Mouse (Mus musculus) intestine, postnatal 0 days (tissue): ENCODE results near the gene Zfp874b. TPM values are rescaled to one million over a fixed set of nuclear protein-coding genes. Genes with fewer than 3 reads are reported as not detected.
A peak's percentile ranks its signal among the peaks of the same experiment; 100 is the strongest.
"Not testable (repeated sequence)": the region's sequence is repeated elsewhere in the genome, so short reads cannot be mapped to it uniquely, and the experiment has no call there.

Source experiments
- ATAC-seq: fragments of 200-750 bp; cut with Nextera tagmentation; 2 replicates; pipeline ENCODE4 v1.8.0; 2017; ENCODE audit warnings: mild to moderate bottlenecking, moderate TSS enrichment, moderate library complexity
- H3K27ac ChIP-seq: fragments of 300-500 bp; sonication (generic); 2 replicates; pipeline ENCODE4 v1.5.1; 2014; ENCODE audit warnings: mild to moderate bottlenecking, low read depth, low read length, moderate library complexity
- H3K27me3 ChIP-seq: fragments of 300-500 bp; sonication (generic); replicated peaks from 2 replicates; pipeline ENCODE4 v1.6.1; 2014; ENCODE audit warnings: low read length, mixed read lengths; ENCODE audit not compliant: control insufficient read depth, insufficient read depth
- H3K36me3 ChIP-seq: fragments of 300-500 bp; sonication (generic); 2 replicates; pipeline ENCODE4 v1.6.1; 2014; ENCODE audit warnings: mild to moderate bottlenecking, moderate library complexity; ENCODE audit not compliant: control insufficient read depth, insufficient read depth
- H3K4me1 ChIP-seq: fragments of 300-500 bp; sonication (generic); replicated peaks from 2 replicates; pipeline ENCODE4 v1.6.1; 2014; ENCODE audit warnings: antibody characterized with exemption, low read length, mixed read lengths; ENCODE audit not compliant: control insufficient read depth, insufficient read depth
- H3K4me2 ChIP-seq: fragments of 300-500 bp; sonication (generic); replicated peaks from 2 replicates; pipeline ENCODE4 v1.6.1; 2014; ENCODE audit warnings: low read depth, mild to moderate bottlenecking, moderate library complexity
- H3K4me3 ChIP-seq: fragments of 300-500 bp; sonication (generic); 2 replicates; pipeline ENCODE4 v1.5.1; 2014; ENCODE audit warnings: low read depth, low read length
- H3K9ac ChIP-seq: fragments of 300-500 bp; sonication (generic); 2 replicates; pipeline ENCODE4 v1.6.1; 2014; ENCODE audit warnings: mild to moderate bottlenecking, low read depth, low read length
- H3K9me3 ChIP-seq: fragments of 300-500 bp; sonication (generic); 2 replicates; pipeline ENCODE4 v1.6.1; 2016; ENCODE audit warnings: mixed run types; ENCODE audit not compliant: control insufficient read depth
- CTCF ChIP-seq: sonication (generic); IDR thresholded peaks from 2 replicates; pipeline ENCODE4 v1.5.1; 2016; ENCODE audit warnings: low read depth, mild to moderate bottlenecking, control low read depth, antibody characterized with exemption, moderate library complexity
- WGBS: fragments of 180-500 bp; shearing (Covaris S2); extraction: QIAGEN DNeasy Blood & Tissue Kit; methylation state at CpG from one replicate; pipeline ENCODE4 v1.1.7; 2014; 5-methylcytosine and 5-hydroxymethylcytosine counted together
- polyA plus RNA-seq: library from polyadenylated mRNA; unstranded; fragments of >200 nt; fragmentation: Nextera tagmentation; extraction: Ambion mirVana; gene quantifications from 2 replicates; pipeline ENCODE4 v1.2.1, GENCODE M21; 2015

The Zfp874b gene
- polyA plus RNA-seq, 1 experiment from 2014 or later: 1.3 TPM

- WGBS: under 1% methylated on average over 20 of the region's 20 CpGs
- H3K27ac ChIP-seq: no peak within 1 kb of the TSS; the same call in 1 of the 2 replicates
- peaks cover 3% of the 10 kb centered on the region; the same call in 1 of the 2 replicates for H3K36me3 ChIP-seq
- H3K4me2 ChIP-seq: peak within 1 kb of the TSS; percentile 75
- H3K9me3 ChIP-seq: no peaks in the 10 kb centered on the region
- no peak for TF ChIP-seq CTCF
- H3K9ac ChIP-seq: peak within 1 kb of the TSS; percentile 67
- H3K27me3 ChIP-seq: no peaks in the 10 kb centered on the region
- no peaks in the 10 kb centered on the region for H3K4me1 ChIP-seq
- peak; percentile 96 for ATAC-seq
- H3K4me3 ChIP-seq: peak within 1 kb of the TSS; percentile 63
These were observed 32.7 kb downstream of the Zfp874b start, which contains the start of gene Zfp874a for GRCm38 (mm10) chr13:67451172-67452020. Gene Zfp874a, minus strand, starts transcription at chr13:67451624.

- not testable (repeated sequence) for H3K9me3 ChIP-seq, H3K9ac ChIP-seq, H3K27ac ChIP-seq, H3K27me3 ChIP-seq, H3K36me3 ChIP-seq, H3K4me1 ChIP-seq, H3K4me3 ChIP-seq, ATAC-seq, H3K4me2 ChIP-seq
- 100% methylated on average over 1 of the region's 3 CpGs for WGBS
These were observed 47.0 kb downstream of the Zfp874b start for GRCm38 (mm10) chr13:67437095-67437494.

- H3K27ac ChIP-seq: no peak overlapping the region
- H3K27me3 ChIP-seq: no peaks in the 10 kb centered on the region
- no peak overlapping the region for H3K4me2 ChIP-seq
- H3K9me3 ChIP-seq: no peaks in the 10 kb centered on the region
- H3K9ac ChIP-seq: no peak overlapping the region
- WGBS: 79% methylated on average over 3 of the region's 3 CpGs
- H3K4me3 ChIP-seq: no peak overlapping the region
- H3K4me1 ChIP-seq: no peaks in the 10 kb centered on the region
- TF ChIP-seq CTCF: no peak
- ATAC-seq: no peak
- no peaks in the 10 kb centered on the region for H3K36me3 ChIP-seq
These were observed 55.9 kb downstream of the Zfp874b start for GRCm38 (mm10) chr13:67428116-67428515.

- not testable (repeated sequence) for H3K36me3 ChIP-seq, H3K27me3 ChIP-seq, ATAC-seq, H3K4me1 ChIP-seq, H3K27ac ChIP-seq, H3K9me3 ChIP-seq, H3K4me3 ChIP-seq, H3K4me2 ChIP-seq, H3K9ac ChIP-seq
These were observed 58.4 kb downstream of the Zfp874b start for GRCm38 (mm10) chr13:67425699-67426098.

GRCm38 (mm10) chr13:67422532-67422931 lies 61.5 kb downstream of the Zfp874b start:
- not testable (repeated sequence) for H3K4me3 ChIP-seq, H3K36me3 ChIP-seq
- 87% methylated on average over 2 of the region's 2 CpGs for WGBS

More at GRCm38 (mm10) chr13:67422532-67422931, 61.5 kb downstream of the Zfp874b start:
- not testable (repeated sequence) for ATAC-seq, H3K9ac ChIP-seq, H3K9me3 ChIP-seq, H3K27ac ChIP-seq, H3K4me1 ChIP-seq, H3K27me3 ChIP-seq, H3K4me2 ChIP-seq

Other genes starting within 250 kb of the Zfp874b start
- gene Zfp458, start 205.8 kb downstream of the Zfp874b start, polyA plus RNA-seq: 0.77 and 1.1 TPM in 2 replicates
- gene Zfp457, start 177.8 kb downstream of the Zfp874b start, polyA plus RNA-seq: 0.27 and 0.46 TPM in 2 replicates
- 1.0 and 1.1 TPM in 2 replicates for gene Zfp595, start 151.7 kb downstream of the Zfp874b start, polyA plus RNA-seq
- 0.26 TPM in 1 of 2 replicates, not detected in the other for gene Gm28044, start 123.7 kb downstream of the Zfp874b start, polyA plus RNA-seq
- gene Zfp953, start 123.7 kb downstream of the Zfp874b start, polyA plus RNA-seq: 0.83 and 0.90 TPM in 2 replicates
- gene Gm28041, start 108.5 kb downstream of the Zfp874b start, polyA plus RNA-seq: 0.38 and 0.42 TPM in 2 replicates
- 1.1 and 1.4 TPM in 2 replicates for gene Zfp456, start 108.4 kb downstream of the Zfp874b start, polyA plus RNA-seq
- gene Zfp429, start 84.4 kb downstream of the Zfp874b start, polyA plus RNA-seq: 4.1 and 5.0 TPM in 2 replicates
- 1.1 and 1.2 TPM in 2 replicates for gene Zfp459, start 62.8 kb downstream of the Zfp874b start, polyA plus RNA-seq
- gene Zfp874a, start 32.6 kb downstream of the Zfp874b start, polyA plus RNA-seq: 3.0 and 3.2 TPM in 2 replicates
- 4.1 and 4.7 TPM in 2 replicates for gene Zfp58, start 16.3 kb upstream of the Zfp874b start, polyA plus RNA-seq
- gene Gm26965, start 41.9 kb upstream of the Zfp874b start, polyA plus RNA-seq: not detected in 2 replicates
- 23.2 and 23.9 TPM in 2 replicates for gene Zfp87, start 41.9 kb upstream of the Zfp874b start, polyA plus RNA-seq
- gene Zfp748, start 69.6 kb upstream of the Zfp874b start, polyA plus RNA-seq: 2.9 and 3.7 TPM in 2 replicates
- gene Zfp729b, start 125.4 kb upstream of the Zfp874b start, polyA plus RNA-seq: 1.9 and 2.3 TPM in 2 replicates
- not detected in 2 replicates for gene Gm49345, start 153.5 kb upstream of the Zfp874b start, polyA plus RNA-seq
- 1.8 and 1.9 TPM in 2 replicates for gene Zfp729a, start 153.5 kb upstream of the Zfp874b start, polyA plus RNA-seq
- 3.9 and 4.6 TPM in 2 replicates for gene Zfp738, start 202.8 kb upstream of the Zfp874b start, polyA plus RNA-seq
- 1.9 TPM in 2 replicates for gene Zfp65, start 244.9 kb upstream of the Zfp874b start, polyA plus RNA-seq